Mouse (Mus musculus): ENCODE measurements around the gene Serp1.

Gene Serp1

GRCm38 (mm10) chr3:58525652-58526407 is at the start of gene Serp1, which contains the start of gene Eif2a:
Gene Serp1 (minus strand): TSS chr3:58525892.
Gene Eif2a (plus strand): TSS chr3:58525821.
- DNase-seq (ENCODE audit: low read depth): peak; percentile 96

- no peak for DNase-seq (ENCODE audit: low read depth)
Measured at GRCm38 (mm10) chr3:58570821-58571220, 45.1 kb upstream of the Serp1 start.

GRCm38 (mm10) chr3:58561437-58561836 is 35.7 kb upstream of the Serp1 start:
- DNase-seq (ENCODE audit: low read depth): no peak

- DNase-seq (ENCODE audit: low read depth): no peak
Measured at GRCm38 (mm10) chr3:58559887-58560286, 34.2 kb upstream of the Serp1 start.

GRCm38 (mm10) chr3:58556649-58557048 is 31.0 kb upstream of the Serp1 start:
- DNase-seq (ENCODE audit: low read depth): no peak

- DNase-seq (ENCODE audit: low read depth): no peak
Measured at GRCm38 (mm10) chr3:58552001-58552811, 26.5 kb upstream of the Serp1 start.

GRCm38 (mm10) chr3:58536573-58536972 is 10.9 kb upstream of the Serp1 start:
- no peak for DNase-seq (ENCODE audit: low read depth)

GRCm38 (mm10) chr3:58526408-58526737 is 681 bp upstream of the Serp1 start:
- no peak for DNase-seq (ENCODE audit: low read depth)

GRCm38 (mm10) chr3:58525166-58525565 is 526 bp downstream of the Serp1 start:
- no peak for DNase-seq (ENCODE audit: low read depth)

GRCm38 (mm10) chr3:58524246-58524645 is 1.4 kb downstream of the Serp1 start:
- no peak for DNase-seq (ENCODE audit: low read depth)

- no peak for DNase-seq (ENCODE audit: low read depth)
Measured at GRCm38 (mm10) chr3:58523386-58523785, 2.3 kb downstream of the Serp1 start.

GRCm38 (mm10) chr3:58521361-58521760 is 4.3 kb downstream of the Serp1 start:
- DNase-seq (ENCODE audit: low read depth): no peak

GRCm38 (mm10) chr3:58520286-58520685 is 5.4 kb downstream of the Serp1 start:
- DNase-seq (ENCODE audit: low read depth): no peak

- DNase-seq (ENCODE audit: low read depth): no peak
Measured at GRCm38 (mm10) chr3:58519536-58519935, 6.2 kb downstream of the Serp1 start.

- DNase-seq (ENCODE audit: low read depth): no peak
Measured at GRCm38 (mm10) chr3:58518962-58519361, 6.7 kb downstream of the Serp1 start.

- DNase-seq (ENCODE audit: low read depth): no peak
Measured at GRCm38 (mm10) chr3:58517800-58518199, 7.9 kb downstream of the Serp1 start.

GRCm38 (mm10) chr3:58517258-58517657 is 8.4 kb downstream of the Serp1 start:
- no peak for DNase-seq (ENCODE audit: low read depth)

GRCm38 (mm10) chr3:58516602-58516976 is 9.1 kb downstream of the Serp1 start:
- DNase-seq (ENCODE audit: low read depth): no peak

- DNase-seq (ENCODE audit: low read depth): no peak
Measured at GRCm38 (mm10) chr3:58515947-58516601, 9.6 kb downstream of the Serp1 start.

- no peak for DNase-seq (ENCODE audit: low read depth)
Measured at GRCm38 (mm10) chr3:58513483-58513882, 12.2 kb downstream of the Serp1 start.

GRCm38 (mm10) chr3:58512740-58513139 is 13.0 kb downstream of the Serp1 start:
- no peak for DNase-seq (ENCODE audit: low read depth)

- no peak for DNase-seq (ENCODE audit: low read depth)
Measured at GRCm38 (mm10) chr3:58511581-58511980, 14.1 kb downstream of the Serp1 start.

All from c-Kit-positive CD71-negative TER-119-negative erythroid progenitor cells, embryonic 14.5 days (primary cell).